20 mouse cellular contexts compared by ENCODE assay signal in the genomic region with DNA sequence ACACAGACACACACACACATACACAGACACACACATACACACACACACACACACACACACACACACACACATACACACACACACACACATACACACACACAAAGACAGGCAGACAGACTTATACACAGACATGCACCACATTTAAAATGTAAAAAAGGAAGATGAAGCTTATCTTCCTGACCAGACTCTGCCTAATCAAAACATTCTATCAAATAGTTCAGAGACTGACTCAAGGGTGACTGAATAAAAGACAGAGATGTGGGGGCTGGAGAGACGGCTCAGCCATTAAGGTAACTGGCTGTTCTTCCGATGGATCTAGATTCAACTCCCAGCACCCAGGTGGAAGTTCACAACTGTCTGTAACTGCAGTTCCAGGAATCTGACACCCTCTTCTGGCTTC. TPM values are rescaled to one million over a fixed set of nuclear protein-coding genes. Genes with fewer than 3 reads are reported as not detected.
DNase-seq lines count a peak whose midpoint lies in the region; ATAC-seq and TF ChIP-seq lines count a peak whose summit lies in the region.
"Had no signal": no experiment of that assay in that cellular context is flagged by ENCODE, and none has a peak within 500 bp of the region (broad histone marks: within the 10 kb centered on the region; RNA-seq: fewer than 3 reads in every experiment).

No protein-coding gene starts in this region.

- H3K9me3 ChIP-seq in liver, embryonic 12.5 days (replicated peaks): no peaks in the 10 kb centered on the region
- no peaks in the 10 kb centered on the region for H3K9me3 ChIP-seq in liver, postnatal 0 days (ENCODE audit: low read length)
- H3K9me3 ChIP-seq in liver, embryonic 15.5 days (replicated peaks): no peaks in the 10 kb centered on the region
- no peaks in the 10 kb centered on the region for H3K9me3 ChIP-seq in heart, embryonic 12.5 days (replicated peaks)
- H3K9me3 ChIP-seq: embryonic facial prominence, embryonic 10.5 days; forebrain, embryonic 10.5 days; hindbrain, embryonic 12.5 days had no signal

- no peak for DNase-seq in liver, postnatal 0 days
- DNase-seq in c-Kit-positive CD71-positive TER-119-negative erythroid progenitor cells, embryonic 14.5 days (ENCODE audit: low read depth): peak; percentile 37
- no peak for DNase-seq in yolk sac, embryonic 10.5 days (ENCODE audit: low spot score)
- DNase-seq in adrenal gland, postnatal 25 days: no peak
- DNase-seq: adrenal gland, postnatal 10 days; cerebellum, adult 2 months; cerebellum, postnatal 10 days; gastrocnemius, adult 2 months; gastrocnemius, postnatal 25 days; heart, postnatal 10 days; heart, postnatal 4 days had no signal

- WGBS in liver, embryonic 12.5 days (ENCODE audit: insufficient replicate concordance): 46% methylated on average over 2 of the region's 2 CpGs
- 52% methylated on average over 2 of the region's 2 CpGs for WGBS in liver, postnatal 0 days (ENCODE audit: insufficient replicate concordance)
- 26% methylated on average over 2 of the region's 2 CpGs for WGBS in liver, embryonic 15.5 days (ENCODE audit: insufficient replicate concordance)
- 89% methylated on average over 2 of the region's 2 CpGs for WGBS in heart, embryonic 12.5 days

- no peaks in the 10 kb centered on the region for H3K27me3 ChIP-seq in liver, embryonic 12.5 days (replicated peaks)
- no peaks in the 10 kb centered on the region for H3K27me3 ChIP-seq in liver, postnatal 0 days (ENCODE audit: insufficient read depth, low read length)
- no peaks in the 10 kb centered on the region for H3K27me3 ChIP-seq in liver, embryonic 15.5 days
- no peaks in the 10 kb centered on the region for H3K27me3 ChIP-seq in heart, embryonic 12.5 days (replicated peaks)
- H3K27me3 ChIP-seq: hindbrain, embryonic 12.5 days had no signal

- 0 out of 2 replicates have a peak overlapping the region, but pooled peaks have one; percentile 7 for H3K27ac ChIP-seq in liver, embryonic 12.5 days
- no peak overlapping the region for H3K27ac ChIP-seq in liver, postnatal 0 days (ENCODE audit: low read depth)
- no peak overlapping the region for H3K27ac ChIP-seq in liver, embryonic 15.5 days (replicated peaks)
- H3K27ac ChIP-seq in heart, embryonic 12.5 days (ENCODE audit: poor library complexity, severe bottlenecking): no peak overlapping the region
- H3K27ac ChIP-seq: embryonic facial prominence, embryonic 10.5 days; forebrain, embryonic 10.5 days; gastrocnemius, adult 2 months; hindbrain, embryonic 12.5 days had no signal

- H3K4me1 ChIP-seq in liver, embryonic 12.5 days: peaks cover 11% of the 10 kb centered on the region
- H3K4me1 ChIP-seq in liver, postnatal 0 days (ENCODE audit: insufficient read depth): no peaks in the 10 kb centered on the region
- H3K4me1 ChIP-seq in liver, embryonic 15.5 days (replicated peaks): 0 out of 2 replicates have a peak, but pooled peaks cover 12% of the 10 kb centered on the region
- no peaks in the 10 kb centered on the region for H3K4me1 ChIP-seq in heart, embryonic 12.5 days (replicated peaks)
- H3K4me1 ChIP-seq: embryonic facial prominence, embryonic 10.5 days; forebrain, embryonic 10.5 days; hindbrain, embryonic 12.5 days had no signal

- ATAC-seq in liver, embryonic 12.5 days: no peak; the same call in 1 of the 2 replicates
- ATAC-seq in liver, postnatal 0 days: no peak
- peak; percentile 23; the same call in 1 of the 2 replicates for ATAC-seq in liver, embryonic 15.5 days (ENCODE audit: insufficient read depth)
- no peak for ATAC-seq in heart, embryonic 12.5 days (ENCODE audit: insufficient number of reproducible peaks, low FRiP score)
- ATAC-seq: forebrain, embryonic 14.5 days; hindbrain, embryonic 16.5 days had no signal

- no peak overlapping the region for H3K4me2 ChIP-seq in liver, embryonic 12.5 days
- H3K4me2 ChIP-seq in liver, postnatal 0 days (ENCODE audit: low read depth, low read length): no peak overlapping the region
- no peak overlapping the region for H3K4me2 ChIP-seq in liver, embryonic 15.5 days
- no peak overlapping the region for H3K4me2 ChIP-seq in heart, embryonic 12.5 days
- H3K4me2 ChIP-seq: hindbrain, embryonic 12.5 days had no signal

- H3K4me3 ChIP-seq in liver, embryonic 12.5 days: no peak overlapping the region
- H3K4me3 ChIP-seq in liver, postnatal 0 days (ENCODE audit: low read depth, low read length): no peak overlapping the region
- no peak overlapping the region for H3K4me3 ChIP-seq in liver, embryonic 15.5 days (replicated peaks)
- H3K4me3 ChIP-seq in heart, embryonic 12.5 days: no peak overlapping the region
- H3K4me3 ChIP-seq: embryonic facial prominence, embryonic 10.5 days; erythroblast, embryonic 14.5 days; forebrain, embryonic 10.5 days; gastrocnemius, adult 2 months; hindbrain, embryonic 12.5 days had no signal

- no peak for TF ChIP-seq CTCF in liver, postnatal 0 days (IDR thresholded peaks at IDR 0.05; ENCODE audit: low read depth)

- TF ChIP-seq EP300 in liver, postnatal 0 days (IDR thresholded peaks at IDR 0.05; ENCODE audit: low read depth): no peak

- peaks cover 63% of the 10 kb centered on the region for H3K36me3 ChIP-seq in liver, embryonic 12.5 days
- H3K36me3 ChIP-seq in liver, postnatal 0 days (replicated peaks; ENCODE audit: insufficient read depth, low read length): peaks cover 14% of the 10 kb centered on the region; the same call in 1 of the 2 replicates
- peaks cover 27% of the 10 kb centered on the region for H3K36me3 ChIP-seq in liver, embryonic 15.5 days (replicated peaks)
- peaks cover 73% of the 10 kb centered on the region for H3K36me3 ChIP-seq in heart, embryonic 12.5 days

- H3K9ac ChIP-seq in liver, embryonic 12.5 days: no peak overlapping the region
- no peak overlapping the region for H3K9ac ChIP-seq in liver, postnatal 0 days (replicated peaks)
- no peak overlapping the region for H3K9ac ChIP-seq in liver, embryonic 15.5 days
- H3K9ac ChIP-seq in heart, embryonic 12.5 days: no peak overlapping the region
- H3K9ac ChIP-seq: hindbrain, embryonic 12.5 days had no signal

RNA-seq across cellular contexts. Expression of a gene that starts 7.7 kb away (rescaled TPM):
- polyA plus RNA-seq in liver, embryonic 12.5 days (2016; fragmentation: Nextera tagmentation; extraction: Ambion mirVana): 5.0 and 5.4 TPM in 2 replicates
- 4.9 and 6.6 TPM in 2 replicates for polyA plus RNA-seq in liver, postnatal 0 days (2015; fragmentation: Nextera tagmentation; extraction: Ambion mirVana)
- 4.9 and 5.3 TPM in 2 replicates for polyA plus RNA-seq in liver, embryonic 15.5 days (2015; fragmentation: Nextera tagmentation; extraction: Ambion mirVana)
- polyA plus RNA-seq in heart, embryonic 12.5 days (2016; fragmentation: Nextera tagmentation; extraction: Ambion mirVana): 30.5 and 31.6 TPM in 2 replicates
- total RNA-seq in adrenal gland, postnatal 25 days (2021): 30.2 and 33.5 TPM in 2 replicates

RNA-seq across cellular contexts. Expression of a gene that starts 7.8 kb away (rescaled TPM):
- polyA plus RNA-seq in liver, embryonic 12.5 days (2016; fragmentation: Nextera tagmentation; extraction: Ambion mirVana): 5.3 and 5.6 TPM in 2 replicates
- polyA plus RNA-seq in liver, postnatal 0 days (2015; fragmentation: Nextera tagmentation; extraction: Ambion mirVana): 0.53 and 1.1 TPM in 2 replicates
- 2.0 and 2.7 TPM in 2 replicates for polyA plus RNA-seq in liver, embryonic 15.5 days (2015; fragmentation: Nextera tagmentation; extraction: Ambion mirVana)
- polyA plus RNA-seq in heart, embryonic 12.5 days (2016; fragmentation: Nextera tagmentation; extraction: Ambion mirVana): 9.3 and 12.7 TPM in 2 replicates
- 14.8 TPM in 2 replicates for total RNA-seq in adrenal gland, postnatal 25 days (2021)

RNA-seq across cellular contexts. Expression of a gene that starts 9.5 kb away (rescaled TPM):
- 4.0 and 4.8 TPM in 2 replicates for polyA plus RNA-seq in liver, embryonic 12.5 days (2016; fragmentation: Nextera tagmentation; extraction: Ambion mirVana)
- polyA plus RNA-seq in liver, postnatal 0 days (2015; fragmentation: Nextera tagmentation; extraction: Ambion mirVana): 1.0 and 1.1 TPM in 2 replicates
- polyA plus RNA-seq in liver, embryonic 15.5 days (2015; fragmentation: Nextera tagmentation; extraction: Ambion mirVana): 2.6 and 3.0 TPM in 2 replicates
- 10.1 and 10.9 TPM in 2 replicates for polyA plus RNA-seq in heart, embryonic 12.5 days (2016; fragmentation: Nextera tagmentation; extraction: Ambion mirVana)
- total RNA-seq in adrenal gland, postnatal 25 days (2021): 5.6 and 7.4 TPM in 2 replicates

RNA-seq across cellular contexts. Expression of a gene that starts 15.3 kb away (rescaled TPM):
- polyA plus RNA-seq in liver, embryonic 12.5 days (2016; fragmentation: Nextera tagmentation; extraction: Ambion mirVana): 30.3 and 31.4 TPM in 2 replicates
- 16.0 and 18.9 TPM in 2 replicates for polyA plus RNA-seq in liver, postnatal 0 days (2015; fragmentation: Nextera tagmentation; extraction: Ambion mirVana)
- 23.4 and 26.1 TPM in 2 replicates for polyA plus RNA-seq in liver, embryonic 15.5 days (2015; fragmentation: Nextera tagmentation; extraction: Ambion mirVana)
- 31.1 and 34.8 TPM in 2 replicates for polyA plus RNA-seq in heart, embryonic 12.5 days (2016; fragmentation: Nextera tagmentation; extraction: Ambion mirVana)
- total RNA-seq in adrenal gland, postnatal 25 days (2021): 56.9 and 67.6 TPM in 2 replicates

RNA-seq across cellular contexts. Expression of a gene that starts 18.8 kb away (rescaled TPM):
- 51.9 and 55.1 TPM in 2 replicates for polyA plus RNA-seq in liver, embryonic 12.5 days (2016; fragmentation: Nextera tagmentation; extraction: Ambion mirVana)
- 34.4 and 34.8 TPM in 2 replicates for polyA plus RNA-seq in liver, postnatal 0 days (2015; fragmentation: Nextera tagmentation; extraction: Ambion mirVana)
- 32.4 and 35.4 TPM in 2 replicates for polyA plus RNA-seq in liver, embryonic 15.5 days (2015; fragmentation: Nextera tagmentation; extraction: Ambion mirVana)
- 82.4 and 88.8 TPM in 2 replicates for polyA plus RNA-seq in heart, embryonic 12.5 days (2016; fragmentation: Nextera tagmentation; extraction: Ambion mirVana)
- total RNA-seq in adrenal gland, postnatal 25 days (2021): 71.9 and 81.8 TPM in 2 replicates
